Mouse (Mus musculus) neural tube, embryonic 14.5 days (tissue): Measurements from ENCODE around the gene Wapl. TPM values are rescaled to one million over a fixed set of nuclear protein-coding genes. Genes with fewer than 3 reads are reported as not detected.

Experiments used
- ATAC-seq: fragments of 200-750 bp; cut with Nextera tagmentation; 2 replicates; pipeline ENCODE4 v1.8.0; 2017; ENCODE audit warnings: low read depth, mild to moderate bottlenecking, moderate TSS enrichment, moderate library complexity
- H3K27ac ChIP-seq: fragments of 300-500 bp; sonication (generic); 2 replicates; pipeline ENCODE4 v1.5.1; 2014; ENCODE audit warnings: low read depth, mild to moderate bottlenecking, control low read depth, low read length, moderate library complexity, mixed read lengths
- H3K27me3 ChIP-seq: fragments of 300-500 bp; sonication (generic); 2 replicates; pipeline ENCODE4 v1.6.1; 2014; ENCODE audit warnings: low read length; ENCODE audit not compliant: control insufficient read depth, insufficient read depth
- H3K36me3 ChIP-seq: fragments of 300-500 bp; sonication (generic); 2 replicates; pipeline ENCODE4 v1.6.1; 2014; ENCODE audit warnings: low read length, mixed read lengths; ENCODE audit not compliant: control insufficient read depth, insufficient read depth
- H3K4me1 ChIP-seq: fragments of 300-500 bp; sonication (generic); 2 replicates; pipeline ENCODE4 v1.6.1; 2014; ENCODE audit warnings: low read length; ENCODE audit not compliant: control insufficient read depth, insufficient read depth
- H3K4me2 ChIP-seq: fragments of 300-500 bp; sonication (generic); 2 replicates; pipeline ENCODE4 v1.6.1; 2014; ENCODE audit warnings: mild to moderate bottlenecking, low read depth, low read length, control low read depth
- H3K4me3 ChIP-seq: fragments of 300-500 bp; sonication (generic); 2 replicates; pipeline ENCODE4 v1.5.1; 2014; ENCODE audit warnings: low read depth, low read length, control low read depth, mixed read lengths
- H3K9ac ChIP-seq: fragments of 300-500 bp; sonication (generic); replicated peaks from 2 replicates; pipeline ENCODE4 v1.6.1; 2014; ENCODE audit warnings: low read depth, mild to moderate bottlenecking, control low read depth, low read length, mixed read lengths
- H3K9me3 ChIP-seq: fragments of 300-500 bp; sonication (generic); 2 replicates; pipeline ENCODE4 v1.6.1; 2016; ENCODE audit warnings: low read length; ENCODE audit not compliant: control insufficient read depth
- WGBS: fragments of 180-500 bp; shearing (Covaris S2); extraction: QIAGEN DNeasy Blood & Tissue Kit; methylation state at CpG from one replicate; pipeline ENCODE4 v1.1.7; 2014; 5-methylcytosine and 5-hydroxymethylcytosine counted together
- polyA plus RNA-seq: library from polyadenylated mRNA; unstranded; fragments of >200 nt; fragmentation: Nextera tagmentation; extraction: Ambion mirVana; gene quantifications from 2 replicates; pipeline ENCODE4 v1.2.1, GENCODE M21; 2014

The Wapl gene
- polyA plus RNA-seq, 1 experiment from 2014 or later: 15.4 TPM

- WGBS: 89% methylated on average over 6 of the region's 6 CpGs
- Histone ChIP-seq H3K4me2 (no peak overlapping the region), H3K27ac (no peak overlapping the region), H3K9ac (no peak overlapping the region), H3K4me1 (no peaks in the 10 kb centered on the region), H3K36me3 (no peaks in the 10 kb centered on the region), H3K9me3 (no peaks in the 10 kb centered on the region), H3K4me3 (no peak overlapping the region), H3K27me3 (no peaks in the 10 kb centered on the region)
- no peak for ATAC-seq
Measured at GRCm38 (mm10) chr14:34774231-34774630, 100.5 kb downstream of the Wapl start.

DNA sequence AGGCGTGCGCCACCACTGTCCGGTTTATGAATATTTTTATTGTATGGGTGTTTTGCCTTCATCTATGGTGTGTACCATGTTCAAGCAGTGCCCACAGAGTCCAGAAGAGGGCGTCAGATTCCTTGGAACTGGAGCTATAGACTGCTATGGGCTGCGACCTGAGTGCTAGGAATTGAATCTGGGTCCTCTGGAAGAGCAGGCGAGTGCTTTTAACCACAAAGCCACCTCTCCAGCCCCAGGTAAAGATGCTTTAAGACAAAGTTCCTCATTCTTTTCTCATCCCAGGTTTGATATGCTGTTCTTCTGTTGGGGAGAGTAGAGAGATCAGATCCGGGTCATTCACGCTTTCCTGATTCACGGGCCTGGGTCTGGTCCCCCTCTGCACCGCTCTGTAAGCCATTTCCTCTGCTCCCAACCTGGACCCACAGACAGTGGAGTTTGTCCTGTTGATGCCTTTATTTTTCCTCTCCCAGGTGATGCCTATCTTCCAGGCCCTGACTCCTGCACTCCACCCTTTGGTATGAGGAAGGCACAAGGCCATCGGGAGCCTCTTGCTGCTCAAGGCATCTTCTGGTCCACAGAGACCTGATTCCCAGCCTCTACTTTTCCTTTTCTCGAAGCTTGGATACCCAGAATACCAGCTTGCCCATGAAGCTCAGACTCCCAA lies 103.1 kb downstream of the Wapl start:
- H3K9me3 ChIP-seq: no peaks in the 10 kb centered on the region
- H3K9ac ChIP-seq: no peak overlapping the region
- H3K36me3 ChIP-seq: no peaks in the 10 kb centered on the region
- no peak overlapping the region for H3K27ac ChIP-seq
- H3K27me3 ChIP-seq: no peaks in the 10 kb centered on the region
- 89% methylated on average over 12 of the region's 12 CpGs for WGBS
- ATAC-seq: no peak
- H3K4me1 ChIP-seq: no peaks in the 10 kb centered on the region
- no peak overlapping the region for H3K4me3 ChIP-seq
- H3K4me2 ChIP-seq: no peak overlapping the region

DNA sequence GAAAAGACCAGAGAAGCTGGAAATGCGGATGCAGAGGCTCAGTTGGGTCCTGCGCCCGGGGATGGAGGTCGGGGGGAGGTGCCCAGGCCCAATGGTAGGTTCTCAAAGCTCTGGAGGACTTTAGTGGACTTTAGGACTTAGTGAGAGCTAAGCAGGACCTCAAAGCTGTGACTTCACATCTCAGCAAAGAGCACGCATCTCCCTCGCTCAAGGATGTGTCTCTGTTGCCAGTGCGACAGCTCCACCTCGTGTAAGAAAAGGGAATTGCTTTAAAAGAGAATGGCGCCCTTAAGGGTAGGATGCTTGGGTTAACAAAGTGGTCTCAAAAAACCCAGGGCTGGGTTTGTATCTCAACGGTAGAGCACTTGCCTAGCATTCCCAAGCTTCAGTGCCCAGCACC lies 104.1 kb downstream of the Wapl start:
- ATAC-seq: peak; percentile 78
- H3K9me3 ChIP-seq: no peaks in the 10 kb centered on the region
- WGBS: 14% methylated on average over 10 of the region's 10 CpGs
- H3K4me2 ChIP-seq: no peak overlapping the region
- no peak overlapping the region for H3K27ac ChIP-seq
- H3K9ac ChIP-seq: no peak overlapping the region
- H3K36me3 ChIP-seq: no peaks in the 10 kb centered on the region
- H3K4me1 ChIP-seq: no peaks in the 10 kb centered on the region
- no peak overlapping the region for H3K4me3 ChIP-seq
- H3K27me3 ChIP-seq: no peaks in the 10 kb centered on the region

- no peaks in the 10 kb centered on the region for H3K27me3 ChIP-seq
Measured at GRCm38 (mm10) chr14:34778760-34779159, 105.0 kb downstream of the Wapl start.

GRCm38 (mm10) chr14:34793406-34794037 lies 119.8 kb downstream of the Wapl start:
- no peak overlapping the region for H3K4me2 ChIP-seq
- no peaks in the 10 kb centered on the region for H3K4me1 ChIP-seq
- no peak for ATAC-seq
- no peaks in the 10 kb centered on the region for H3K9me3 ChIP-seq
- no peaks in the 10 kb centered on the region for H3K36me3 ChIP-seq
- no peak overlapping the region for H3K4me3 ChIP-seq
- no peaks in the 10 kb centered on the region for H3K27me3 ChIP-seq
- H3K9ac ChIP-seq: no peak overlapping the region
- H3K27ac ChIP-seq: no peak overlapping the region
- WGBS: 54% methylated on average over 1 of the region's 1 CpGs

More at GRCm38 (mm10) chr14:34778760-34779159, 105.0 kb downstream of the Wapl start:
- Histone ChIP-seq H3K4me3 (no peak overlapping the region), H3K9me3 (no peaks in the 10 kb centered on the region), H3K36me3 (no peaks in the 10 kb centered on the region), H3K4me2 (no peak overlapping the region), H3K27ac (no peak overlapping the region), H3K4me1 (no peaks in the 10 kb centered on the region), H3K9ac (no peak overlapping the region)
- no peak for ATAC-seq
- whole genome bisulfite sequencing: 83% methylated on average over 7 of the region's 7 CpGs

Other genes starting within 250 kb of the Wapl start
- 26.9 and 29.1 TPM in 2 replicates for gene Bmpr1a, start 170.6 kb upstream of the Wapl start, polyA plus RNA-seq
- gene 9230112D13Rik, start 151.1 kb upstream of the Wapl start, polyA plus RNA-seq: not detected in 2 replicates
- 0.57 and 0.91 TPM in 2 replicates for gene Ldb3, start 85.2 kb upstream of the Wapl start, polyA plus RNA-seq
- not detected in 2 replicates for gene Opn4, start 73.8 kb upstream of the Wapl start, polyA plus RNA-seq
- gene Grid1, start 146.2 kb downstream of the Wapl start, polyA plus RNA-seq: 6.8 and 7.9 TPM in 2 replicates